Mouse (Mus musculus) neural tube, embryonic 12.5 days (tissue): ENCODE results near the gene Bhlhe41. TPM values are rescaled to one million over a fixed set of nuclear protein-coding genes. Genes with fewer than 3 reads are reported as not detected.
A peak's percentile ranks its signal among the peaks of the same experiment; 100 is the strongest.

Experiments
- ATAC-seq: fragments of 200-750 bp; cut with Nextera tagmentation; 2 replicates; pipeline ENCODE4 v1.8.0; 2017; ENCODE audit warnings: low read depth, mild to moderate bottlenecking, moderate TSS enrichment, moderate library complexity; ENCODE audit not compliant: low FRiP score
- H3K27ac ChIP-seq: fragments of 300-500 bp; sonication (generic); 2 replicates; pipeline ENCODE4 v1.5.1; 2016
- H3K27me3 ChIP-seq: fragments of 300-500 bp; sonication (generic); replicated peaks from 2 replicates; pipeline ENCODE4 v1.6.1; 2016; ENCODE audit warnings: mild to moderate bottlenecking
- H3K36me3 ChIP-seq: fragments of 300-500 bp; sonication (generic); 2 replicates; pipeline ENCODE4 v1.6.1; 2016; ENCODE audit warnings: mild to moderate bottlenecking
- H3K4me1 ChIP-seq: fragments of 300-500 bp; sonication (generic); 2 replicates; pipeline ENCODE4 v1.6.1; 2016
- H3K4me2 ChIP-seq: fragments of 300-500 bp; sonication (generic); replicated peaks from 2 replicates; pipeline ENCODE4 v1.6.1; 2016; ENCODE audit warnings: mild to moderate bottlenecking
- H3K4me3 ChIP-seq: fragments of 300-500 bp; sonication (generic); 2 replicates; pipeline ENCODE4 v1.5.1; 2016
- H3K9ac ChIP-seq: fragments of 300-500 bp; sonication (generic); 2 replicates; pipeline ENCODE4 v1.6.1; 2016; ENCODE audit warnings: mild to moderate bottlenecking
- H3K9me3 ChIP-seq: fragments of 300-500 bp; sonication (generic); 2 replicates; pipeline ENCODE4 v1.6.1; 2016; ENCODE audit warnings: mild to moderate bottlenecking
- WGBS: fragments of 180-500 bp; shearing (Covaris S2); methylation state at CpG from one replicate; pipeline ENCODE4 v1.1.7; 2016; 5-methylcytosine and 5-hydroxymethylcytosine counted together
- polyA plus RNA-seq: library from polyadenylated mRNA; unstranded; fragments of >200 nt; fragmentation: Nextera tagmentation; extraction: Ambion mirVana; gene quantifications from 2 replicates; pipeline ENCODE4 v1.2.1, GENCODE M21; 2016

The Bhlhe41 gene
- polyA plus RNA-seq, 1 experiment from 2014 or later, result 1.6 TPM

DNA sequence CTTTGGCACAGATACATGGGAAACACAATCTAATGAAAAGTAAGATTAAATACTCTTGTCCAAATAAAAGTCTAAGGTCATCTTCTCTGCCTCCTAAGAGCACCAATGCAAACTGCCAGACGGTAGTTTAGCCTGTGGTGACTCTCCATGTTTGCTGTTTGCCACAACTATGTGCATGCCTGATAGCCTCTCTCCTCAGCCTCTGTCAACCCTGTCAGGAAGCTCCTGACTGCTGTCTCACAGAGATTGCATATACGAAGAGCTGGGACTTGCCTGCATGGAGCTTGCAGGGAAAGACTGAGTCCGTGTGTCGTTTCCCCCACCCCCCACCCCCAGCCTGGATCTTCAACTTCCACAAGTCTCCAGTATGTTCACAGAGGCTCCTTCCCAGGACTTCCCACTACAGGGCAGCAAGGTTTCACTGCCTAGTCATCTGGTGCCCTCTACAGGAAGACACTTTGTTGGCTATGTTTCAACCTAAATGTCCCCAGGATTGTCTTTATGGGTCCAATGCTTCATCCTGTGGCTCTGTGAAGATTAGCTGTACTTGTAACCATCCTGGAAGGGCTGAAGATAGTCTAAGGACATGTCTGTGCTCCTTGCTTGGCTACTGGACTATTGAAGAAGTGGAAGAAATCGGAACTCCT is 41.6 kb downstream of the Bhlhe41 start:
- WGBS, result 57% methylated on average over 5 of the region's 5 CpGs
- H3K27me3 ChIP-seq, result no peaks in the 10 kb centered on the region
- 0 out of 2 replicates have a peak, but pooled peaks have one; percentile 41 for ATAC-seq
- no peak overlapping the region for H3K27ac ChIP-seq
- no peak overlapping the region for H3K4me2 ChIP-seq
- H3K9me3 ChIP-seq, result peaks cover 5% of the 10 kb centered on the region; the same call in 1 of the 2 replicates
- H3K4me1 ChIP-seq, result no peaks in the 10 kb centered on the region
- H3K9ac ChIP-seq, result no peak overlapping the region
- no peaks in the 10 kb centered on the region for H3K36me3 ChIP-seq
- H3K4me3 ChIP-seq, result no peak overlapping the region

DNA sequence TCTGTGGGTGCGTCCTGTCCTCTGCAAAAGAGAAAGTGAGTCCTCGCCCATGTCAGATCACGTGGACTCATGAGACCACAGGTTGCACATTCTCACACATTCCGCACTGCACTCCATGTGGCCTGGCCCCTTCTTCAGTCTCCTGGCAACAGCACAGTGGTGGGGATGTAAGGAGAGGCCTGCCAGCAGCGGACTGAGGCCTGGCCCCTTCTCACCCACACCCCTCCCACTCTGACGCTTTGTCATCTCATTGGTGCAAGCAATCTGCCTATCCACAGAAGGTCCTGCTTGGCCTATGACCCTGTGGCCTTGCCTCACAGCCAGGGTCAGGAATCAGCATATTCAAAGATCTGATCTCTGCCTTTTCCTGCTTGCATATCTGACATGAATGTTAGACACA is 42.3 kb downstream of the Bhlhe41 start:
- peak; percentile 58; the same call in 1 of the 2 replicates for ATAC-seq
- Histone ChIP-seq H3K27me3 (no peaks in the 10 kb centered on the region), H3K9ac (no peak overlapping the region), H3K4me2 (no peak overlapping the region), H3K36me3 (no peaks in the 10 kb centered on the region), H3K4me1 (no peaks in the 10 kb centered on the region), H3K27ac (no peak overlapping the region), H3K9me3 (peaks cover 5% of the 10 kb centered on the region; the same call in 1 of the 2 replicates), H3K4me3 (no peak overlapping the region)
- WGBS, result 27% methylated on average over 6 of the region's 6 CpGs

DNA sequence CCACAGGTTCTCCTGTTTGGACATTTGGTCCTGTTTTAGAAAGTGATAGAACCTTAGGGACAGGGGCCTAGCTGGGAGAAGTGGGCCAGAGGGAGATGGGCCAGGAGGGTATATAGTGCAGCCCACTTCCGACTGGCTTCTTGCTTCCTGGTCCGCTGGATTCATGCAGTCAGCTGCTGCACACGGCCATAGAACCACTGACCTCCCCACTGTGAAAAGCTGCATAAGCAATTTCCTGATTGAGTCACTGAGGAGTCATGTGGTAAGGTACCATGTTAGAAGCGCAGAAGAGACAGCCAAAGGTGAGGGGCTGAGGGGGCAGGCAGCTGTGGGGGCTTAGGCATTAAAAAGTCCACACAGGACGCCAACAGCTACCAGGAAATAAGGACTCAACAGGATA is 43.1 kb downstream of the Bhlhe41 start:
- H3K4me1 ChIP-seq, result no peaks in the 10 kb centered on the region
- H3K9me3 ChIP-seq, result peaks cover 5% of the 10 kb centered on the region; the same call in 1 of the 2 replicates
- no peak for ATAC-seq
- no peak overlapping the region for H3K4me3 ChIP-seq
- H3K36me3 ChIP-seq, result no peaks in the 10 kb centered on the region
- H3K27me3 ChIP-seq, result no peaks in the 10 kb centered on the region
- H3K9ac ChIP-seq, result no peak overlapping the region
- 69% methylated on average over 5 of the region's 5 CpGs for WGBS
- no peak overlapping the region for H3K4me2 ChIP-seq
- no peak overlapping the region for H3K27ac ChIP-seq

DNA sequence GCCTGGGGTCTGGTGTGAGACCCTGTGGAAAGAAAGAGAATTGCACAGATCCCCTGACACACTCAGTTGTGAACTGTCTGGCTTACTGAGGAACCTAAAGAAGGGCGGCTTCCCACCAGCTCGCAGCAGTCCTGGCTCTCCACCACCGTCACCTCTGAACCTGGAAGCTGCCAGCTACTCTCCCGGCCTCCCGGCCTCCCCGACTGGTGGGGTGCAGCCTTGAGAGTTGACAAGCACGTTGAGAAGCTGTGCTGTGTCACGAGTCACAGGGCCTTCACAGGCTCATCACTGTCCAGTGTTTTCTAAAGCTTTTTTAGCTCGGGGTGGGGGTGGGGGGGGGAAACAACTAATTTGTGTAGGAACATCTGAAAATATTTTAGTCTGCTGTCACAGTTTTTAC is 46.2 kb downstream of the Bhlhe41 start:
- Histone ChIP-seq H3K4me2 (no peak overlapping the region), H3K9ac (no peak overlapping the region)
- WGBS, result 82% methylated on average over 9 of the region's 9 CpGs

DNA sequence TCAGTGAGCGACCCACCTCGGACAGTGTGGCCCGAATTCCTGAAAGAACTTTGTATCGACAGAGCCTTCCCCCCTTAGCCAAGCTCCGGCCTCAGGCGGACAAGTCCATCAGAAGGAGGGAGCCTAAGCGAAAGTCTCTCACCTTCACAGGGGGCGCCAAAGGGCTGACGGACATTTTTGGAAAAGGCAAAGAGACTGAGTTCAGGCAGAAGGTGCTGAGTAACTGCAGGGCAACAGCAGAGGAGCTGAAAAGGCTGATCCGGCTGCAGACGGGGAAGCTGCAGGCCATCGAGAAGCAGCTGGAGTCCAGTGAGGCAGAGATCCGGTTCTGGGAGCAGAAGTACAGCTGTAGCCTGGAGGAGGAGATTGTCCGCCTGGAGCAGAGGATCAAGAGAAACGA is 50.2 kb downstream of the Bhlhe41 start:
- Histone ChIP-seq H3K36me3 (peaks cover 2% of the 10 kb centered on the region; the same call in 1 of the 2 replicates), H3K27ac (no peak overlapping the region), H3K9me3 (no peaks in the 10 kb centered on the region), H3K27me3 (no peaks in the 10 kb centered on the region), H3K9ac (no peak overlapping the region), H3K4me3 (no peak overlapping the region), H3K4me2 (no peak overlapping the region), H3K4me1 (no peaks in the 10 kb centered on the region)
- 37% methylated on average over 15 of the region's 15 CpGs for WGBS
- no peak for ATAC-seq

More for the DNA sequence above, 46.2 kb downstream of the Bhlhe41 start:
- no peak overlapping the region for H3K4me3 ChIP-seq
- ATAC-seq, result no peak
- no peaks in the 10 kb centered on the region for H3K4me1 ChIP-seq
- H3K27ac ChIP-seq, result no peak overlapping the region
- no peaks in the 10 kb centered on the region for H3K27me3 ChIP-seq
- peaks cover 2% of the 10 kb centered on the region; the same call in 1 of the 2 replicates for H3K36me3 ChIP-seq
- H3K9me3 ChIP-seq, result no peaks in the 10 kb centered on the region

DNA sequence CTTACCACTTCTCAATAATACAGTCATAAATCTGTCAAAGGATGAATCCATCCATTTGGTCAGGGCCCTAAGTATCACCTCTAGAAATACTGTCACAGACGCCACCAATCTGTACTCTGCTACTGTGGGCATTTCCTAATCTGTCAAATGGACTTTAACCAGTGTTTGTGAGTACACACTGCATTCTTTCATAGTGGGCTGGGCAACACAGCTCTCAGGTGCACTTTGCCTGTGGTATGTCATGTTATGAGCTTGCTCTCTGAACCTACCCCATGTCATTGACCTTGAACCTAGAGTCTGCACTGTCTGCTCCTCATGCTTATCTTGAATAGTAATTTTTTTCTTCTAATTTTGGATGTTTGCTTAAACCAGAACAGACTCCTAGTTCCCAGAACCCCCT is 54.2 kb downstream of the Bhlhe41 start:
- Histone ChIP-seq H3K27me3 (no peaks in the 10 kb centered on the region), H3K9ac (no peak overlapping the region), H3K9me3 (no peaks in the 10 kb centered on the region), H3K4me2 (no peak overlapping the region), H3K4me1 (no peaks in the 10 kb centered on the region), H3K4me3 (no peak overlapping the region), H3K27ac (no peak overlapping the region), H3K36me3 (peaks cover 2% of the 10 kb centered on the region; the same call in 1 of the 2 replicates)
- WGBS, result 77% methylated on average over 1 of the region's 1 CpGs
- no peak for ATAC-seq

DNA sequence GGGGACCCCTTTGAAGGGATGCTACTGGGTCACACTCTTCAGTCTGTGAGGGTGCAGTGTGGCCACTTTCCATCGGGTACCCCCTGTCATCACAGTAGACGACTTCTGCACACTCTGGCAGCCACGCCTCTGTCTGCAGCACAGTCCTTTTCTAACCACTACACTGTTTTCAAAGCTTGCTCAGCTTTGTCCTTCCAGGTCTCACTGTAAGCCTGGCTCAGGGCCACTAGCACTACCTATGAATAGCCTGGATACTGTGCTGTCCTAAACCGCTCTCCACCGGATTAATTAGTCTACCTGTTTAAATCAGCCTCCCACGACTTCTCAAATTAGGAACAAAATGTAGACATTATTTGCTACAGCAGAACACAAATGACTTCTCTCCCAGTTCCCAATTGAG is 55.3 kb downstream of the Bhlhe41 start:
- H3K36me3 ChIP-seq, result no peaks in the 10 kb centered on the region
- no peak overlapping the region for H3K4me2 ChIP-seq
- ATAC-seq, result no peak
- 91% methylated on average over 6 of the region's 6 CpGs for WGBS
- no peaks in the 10 kb centered on the region for H3K9me3 ChIP-seq
- no peak overlapping the region for H3K4me3 ChIP-seq
- H3K9ac ChIP-seq, result no peak overlapping the region
- H3K4me1 ChIP-seq, result no peaks in the 10 kb centered on the region
- no peak overlapping the region for H3K27ac ChIP-seq
- no peaks in the 10 kb centered on the region for H3K27me3 ChIP-seq

DNA sequence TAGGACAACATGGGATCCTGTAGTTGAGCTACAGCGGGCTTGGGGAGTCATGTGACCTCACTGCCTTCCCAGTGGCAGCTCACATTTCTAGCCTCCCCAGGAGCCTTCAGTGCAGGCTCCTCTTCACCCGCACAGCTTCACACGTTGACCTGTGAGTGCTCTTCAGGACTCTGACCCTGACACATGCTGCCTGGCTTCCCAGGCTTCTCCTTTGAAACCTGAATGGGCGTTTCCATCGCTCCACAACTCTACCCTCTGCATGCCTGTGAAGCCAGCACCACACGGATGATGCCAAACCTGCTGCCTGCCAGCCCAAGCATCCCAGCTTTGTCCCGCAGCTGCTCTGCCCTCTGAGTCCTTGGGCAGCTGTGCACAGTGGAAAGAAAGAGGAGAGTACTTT is 55.8 kb downstream of the Bhlhe41 start:
- H3K27ac ChIP-seq, result no peak overlapping the region
- no peak overlapping the region for H3K4me2 ChIP-seq
- WGBS, result 82% methylated on average over 7 of the region's 7 CpGs
- H3K36me3 ChIP-seq, result no peaks in the 10 kb centered on the region
- H3K27me3 ChIP-seq, result no peaks in the 10 kb centered on the region
- no peak for ATAC-seq
- H3K4me1 ChIP-seq, result no peaks in the 10 kb centered on the region
- H3K4me3 ChIP-seq, result no peak overlapping the region
- no peaks in the 10 kb centered on the region for H3K9me3 ChIP-seq
- H3K9ac ChIP-seq, result no peak overlapping the region

Other genes starting within 250 kb of the Bhlhe41 start
- not detected in 2 replicates for gene Tuba3b, start 249.8 kb downstream of the Bhlhe41 start, polyA plus RNA-seq
- 3.6 and 4.2 TPM in 2 replicates for gene Rassf8, start 118.8 kb downstream of the Bhlhe41 start, polyA plus RNA-seq
- 3.6 and 3.7 TPM in 2 replicates for gene Sspn, start 66.1 kb upstream of the Bhlhe41 start, polyA plus RNA-seq